Mouse (Mus musculus) lung, postnatal 0 days (tissue): ENCODE data around the gene Kxd1. TPM values are rescaled to one million over a fixed set of nuclear protein-coding genes. Genes with fewer than 3 reads are reported as not detected.

Experiments
- ATAC-seq: fragments of 200-750 bp; cut with Nextera tagmentation; 2 replicates; pipeline ENCODE4 v1.8.0; 2017; ENCODE audit warnings: moderate library complexity
- DNase-seq: peaks from one replicate; pipeline ENCODE4 v3.0.0-alpha.2; 2016; ENCODE audit warnings: low spot score
- H3K27ac ChIP-seq: fragments of 300-500 bp; sonication (generic); 2 replicates; pipeline ENCODE4 v1.5.1; 2014; ENCODE audit warnings: antibody characterized with exemption, mild to moderate bottlenecking, low read length, mixed read lengths
- H3K27me3 ChIP-seq: fragments of 300-500 bp; sonication (generic); replicated peaks from 2 replicates; pipeline ENCODE4 v1.6.1; 2014; ENCODE audit warnings: low read length, mixed read lengths; ENCODE audit not compliant: insufficient read depth
- H3K36me3 ChIP-seq: fragments of 300-500 bp; sonication (generic); 2 replicates; pipeline ENCODE4 v1.6.1; 2014; ENCODE audit warnings: low read length, mixed read lengths; ENCODE audit not compliant: insufficient read depth
- H3K4me1 ChIP-seq: fragments of 300-500 bp; sonication (generic); 2 replicates; pipeline ENCODE4 v1.6.1; 2014; ENCODE audit warnings: antibody characterized with exemption, low read depth, low read length, mixed read lengths; ENCODE audit not compliant: insufficient read depth
- H3K4me2 ChIP-seq: fragments of 300-500 bp; sonication (generic); replicated peaks from 2 replicates; pipeline ENCODE4 v1.6.1; 2014; ENCODE audit warnings: low read depth, mild to moderate bottlenecking, low read length, moderate library complexity, mixed read lengths
- H3K4me3 ChIP-seq: fragments of 300-500 bp; sonication (generic); 2 replicates; pipeline ENCODE4 v1.5.1; 2014; ENCODE audit warnings: low read depth, low read length
- H3K9ac ChIP-seq: fragments of 300-500 bp; sonication (generic); replicated peaks from 2 replicates; pipeline ENCODE4 v1.6.1; 2014; ENCODE audit warnings: low read depth, mild to moderate bottlenecking
- H3K9me3 ChIP-seq: fragments of 300-500 bp; sonication (generic); 2 replicates; pipeline ENCODE4 v1.6.1; 2016; ENCODE audit warnings: low read length, mixed read lengths
- CTCF ChIP-seq: IDR thresholded peaks from 2 replicates; pipeline ENCODE4 v1.5.1; 2016; ENCODE audit warnings: antibody characterized with exemption, mild to moderate bottlenecking
- EP300 ChIP-seq: IDR thresholded peaks from 2 replicates; pipeline ENCODE4 v1.6.1; 2016; ENCODE audit warnings: antibody characterized with exemption, mild to moderate bottlenecking, control low read depth
- WGBS: fragments of 180-500 bp; shearing (Covaris S2); extraction: QIAGEN DNeasy Blood & Tissue Kit; methylation state at CpG from one replicate; pipeline ENCODE4 v1.1.7; 2014; 5-methylcytosine and 5-hydroxymethylcytosine counted together
- polyA plus RNA-seq: library from polyadenylated mRNA; unstranded; fragments of >200 nt; fragmentation: Nextera tagmentation; extraction: Ambion mirVana; gene quantifications from 2 replicates; pipeline ENCODE4 v1.2.1, GENCODE M21; 2015

Kxd1 gene
- polyA plus RNA-seq, 1 experiment from 2014 or later: 62.4 TPM

DNA sequence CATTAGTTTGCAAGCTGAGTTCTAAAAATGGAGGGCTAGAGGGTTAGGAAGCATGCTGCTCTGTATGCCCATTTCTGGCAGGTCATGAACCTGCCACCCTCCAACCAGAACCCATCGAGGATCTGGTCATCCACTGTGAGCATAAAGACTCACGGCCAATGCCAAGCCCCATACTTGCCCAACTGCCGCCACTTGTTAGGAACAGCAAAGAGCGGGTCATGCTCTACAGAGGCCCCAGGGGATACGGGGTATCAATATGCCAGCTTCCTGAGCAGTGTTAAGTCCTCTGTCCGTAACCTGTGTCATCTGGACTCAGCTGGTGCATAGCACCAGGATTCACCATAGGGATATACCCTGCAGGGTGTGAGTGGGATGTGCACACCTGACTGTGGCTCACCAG is 63.6 kb downstream of the Kxd1 start:
- H3K27me3 ChIP-seq: no peaks in the 10 kb centered on the region
- no peak overlapping the region for H3K27ac ChIP-seq
- H3K4me1 ChIP-seq: peaks cover 11% of the 10 kb centered on the region; the same call in 1 of the 2 replicates
- ATAC-seq (no peak), DNase-seq (no peak)
- no peaks in the 10 kb centered on the region for H3K36me3 ChIP-seq
- no peak overlapping the region for H3K4me3 ChIP-seq
- no peak overlapping the region for H3K4me2 ChIP-seq
- TF ChIP-seq EP300: no peak
- H3K9me3 ChIP-seq: no peaks in the 10 kb centered on the region
- WGBS: 91% methylated on average over 6 of the region's 6 CpGs
- H3K9ac ChIP-seq: no peak overlapping the region

GRCm38 (mm10) chr8:70463306-70463705 is 64.5 kb downstream of the Kxd1 start:
- WGBS: 62% methylated on average over 4 of the region's 4 CpGs
- TF ChIP-seq EP300: no peak
- TF ChIP-seq CTCF: no peak
- ATAC-seq (no peak), DNase-seq (no peak)
- no peak overlapping the region for H3K9ac ChIP-seq
- no peak overlapping the region for H3K4me3 ChIP-seq
- no peak overlapping the region for H3K4me2 ChIP-seq
- H3K27me3 ChIP-seq: no peaks in the 10 kb centered on the region
- no peaks in the 10 kb centered on the region for H3K9me3 ChIP-seq
- peaks cover 11% of the 10 kb centered on the region; the same call in 1 of the 2 replicates for H3K4me1 ChIP-seq
- no peaks in the 10 kb centered on the region for H3K36me3 ChIP-seq
- H3K27ac ChIP-seq: no peak overlapping the region

- Histone ChIP-seq H3K27me3 (no peaks in the 10 kb centered on the region), H3K36me3 (no peaks in the 10 kb centered on the region), H3K27ac (no peak overlapping the region), H3K4me1 (peaks cover 6% of the 10 kb centered on the region; the same call in 1 of the 2 replicates), H3K9ac (no peak overlapping the region), H3K9me3 (no peaks in the 10 kb centered on the region), H3K4me2 (no peak overlapping the region), H3K4me3 (no peak overlapping the region)
- no peak for ATAC-seq
- no peak for DNase-seq
- TF ChIP-seq EP300 (no peak), CTCF (no peak)
- 93% methylated on average over 8 of the region's 8 CpGs for whole genome bisulfite sequencing
These were observed 65.3 kb downstream of the Kxd1 start for GRCm38 (mm10) chr8:70462516-70462813.

DNA sequence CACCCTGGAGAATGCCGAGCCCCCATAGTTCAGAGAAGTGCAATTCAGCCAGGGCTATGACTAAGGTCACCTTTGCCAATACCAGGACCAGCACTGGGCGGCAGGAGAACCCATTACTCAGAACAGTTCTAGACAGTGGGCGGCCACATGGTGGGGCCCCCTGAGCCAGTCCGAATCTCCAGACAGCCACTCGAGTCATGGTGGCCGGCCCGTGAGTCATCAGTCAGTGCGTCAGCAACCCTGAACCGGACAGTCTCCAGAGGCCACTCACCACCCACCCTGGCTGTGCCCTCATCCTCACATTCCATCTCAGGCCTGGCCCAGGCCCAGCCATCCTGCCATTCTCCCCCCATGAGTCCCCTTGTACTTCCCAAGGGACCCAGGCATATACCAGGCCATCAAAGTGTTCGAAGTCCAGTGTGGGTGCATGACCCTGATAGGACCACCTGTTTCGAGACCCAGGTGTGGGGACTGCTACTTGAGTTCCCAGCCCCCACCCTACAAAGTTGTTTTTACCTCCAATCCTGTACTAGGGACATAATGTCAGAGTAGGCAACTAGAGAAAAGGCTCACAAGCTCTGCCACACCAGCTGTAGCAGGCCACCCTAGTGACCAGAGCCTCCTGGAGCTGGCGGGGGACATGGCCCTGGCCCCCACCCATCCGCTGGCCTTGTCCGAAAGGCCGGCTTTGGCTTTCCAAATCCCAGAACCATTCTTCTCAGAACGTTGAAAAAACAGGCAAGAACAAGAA is 65.8 kb downstream of the Kxd1 start:
- H3K27me3 ChIP-seq: no peaks in the 10 kb centered on the region
- WGBS: 76% methylated on average over 16 of the region's 16 CpGs
- H3K4me1 ChIP-seq: peaks cover under 1% of the 10 kb centered on the region; the same call in 1 of the 2 replicates
- TF ChIP-seq EP300 (peak; percentile 63), CTCF (no peak)
- no peaks in the 10 kb centered on the region for H3K9me3 ChIP-seq
- no peak overlapping the region for H3K4me3 ChIP-seq
- no peaks in the 10 kb centered on the region for H3K36me3 ChIP-seq
- DNase-seq (peak; percentile 21), ATAC-seq (peak; percentile 62)
- H3K9ac ChIP-seq: no peak overlapping the region
- H3K27ac ChIP-seq: 0 out of 2 replicates have a peak overlapping the region, but pooled peaks have one; percentile 55
- H3K4me2 ChIP-seq: no peak overlapping the region

DNA sequence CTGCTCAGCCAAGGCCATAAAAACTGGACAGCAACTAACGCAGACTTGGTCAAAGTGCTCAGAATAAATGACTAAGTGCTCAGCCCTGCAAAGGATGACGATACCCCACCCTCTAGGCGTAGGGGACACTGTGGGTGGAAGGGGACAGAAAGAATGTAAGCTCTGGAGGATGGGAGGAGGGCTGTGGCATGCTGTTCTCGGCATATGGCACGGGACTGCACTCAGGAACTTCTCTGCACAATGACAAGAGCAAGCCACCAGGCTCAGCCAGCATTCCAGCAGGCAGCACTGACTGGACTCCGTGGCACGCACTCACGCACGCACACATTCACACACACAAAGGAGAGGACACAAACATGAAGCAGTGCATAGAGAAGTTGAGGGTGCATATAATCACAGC is 67.2 kb downstream of the Kxd1 start:
- peak; percentile 82 for TF ChIP-seq EP300
- TF ChIP-seq CTCF: no peak
- Histone ChIP-seq H3K9ac (no peak overlapping the region), H3K27me3 (no peaks in the 10 kb centered on the region), H3K4me3 (no peak overlapping the region), H3K4me2 (no peak overlapping the region), H3K36me3 (no peaks in the 10 kb centered on the region), H3K9me3 (no peaks in the 10 kb centered on the region), H3K27ac (peak overlapping the region; percentile 55; the same call in 1 of the 2 replicates), H3K4me1 (no peaks in the 10 kb centered on the region)
- peak; percentile 79 for ATAC-seq
- peak; percentile 44 for DNase-seq
- WGBS: 67% methylated on average over 9 of the region's 9 CpGs

GRCm38 (mm10) chr8:70460199-70460598 is 67.6 kb downstream of the Kxd1 start:
- ATAC-seq (no peak), DNase-seq (no peak)
- Histone ChIP-seq H3K27ac (no peak overlapping the region), H3K36me3 (no peaks in the 10 kb centered on the region), H3K9me3 (no peaks in the 10 kb centered on the region), H3K4me1 (no peaks in the 10 kb centered on the region), H3K4me3 (no peak overlapping the region), H3K4me2 (no peak overlapping the region), H3K9ac (no peak overlapping the region), H3K27me3 (no peaks in the 10 kb centered on the region)
- 87% methylated on average over 5 of the region's 5 CpGs for WGBS
- TF ChIP-seq CTCF (no peak), EP300 (no peak)
